Mouse (Mus musculus) heart, embryonic 13.5 days (tissue): ENCODE data around the gene Olfr20. TPM values are rescaled to one million over a fixed set of nuclear protein-coding genes. Genes with fewer than 3 reads are reported as not detected.

Experiments
- ATAC-seq: fragments of 200-750 bp; cut with Nextera tagmentation; 2 replicates; pipeline ENCODE4 v1.8.0; 2017; ENCODE audit warnings: moderate TSS enrichment; ENCODE audit not compliant: insufficient number of reproducible peaks, low FRiP score, low TSS enrichment; ENCODE audit errors: extremely low read depth
- H3K27ac ChIP-seq: fragments of 300-500 bp; sonication (generic); replicated peaks from 2 replicates; pipeline ENCODE4 v1.5.1; 2015; ENCODE audit warnings: moderate library complexity, mild to moderate bottlenecking, inconsistent platforms
- H3K27me3 ChIP-seq: fragments of 300-500 bp; sonication (generic); replicated peaks from 2 replicates; pipeline ENCODE4 v1.6.1; 2015; ENCODE audit warnings: mild to moderate bottlenecking, inconsistent platforms
- H3K36me3 ChIP-seq: fragments of 300-500 bp; sonication (generic); 2 replicates; pipeline ENCODE4 v1.6.1; 2015; ENCODE audit warnings: mild to moderate bottlenecking, inconsistent platforms
- H3K4me1 ChIP-seq: fragments of 300-500 bp; sonication (generic); 2 replicates; pipeline ENCODE4 v1.6.1; 2015; ENCODE audit warnings: inconsistent platforms
- H3K4me2 ChIP-seq: fragments of 300-500 bp; sonication (generic); 2 replicates; pipeline ENCODE4 v1.6.1; 2015; ENCODE audit warnings: inconsistent platforms, mild to moderate bottlenecking, moderate library complexity
- H3K4me3 ChIP-seq: fragments of 300-500 bp; sonication (generic); 2 replicates; pipeline ENCODE4 v1.5.1; 2015; ENCODE audit warnings: moderate library complexity, mild to moderate bottlenecking, inconsistent platforms
- H3K9ac ChIP-seq: fragments of 300-500 bp; sonication (generic); 2 replicates; pipeline ENCODE4 v1.6.1; 2015; ENCODE audit warnings: inconsistent platforms, mild to moderate bottlenecking, moderate library complexity
- H3K9me3 ChIP-seq: fragments of 300-500 bp; sonication (generic); 2 replicates; pipeline ENCODE4 v1.6.1; 2016; ENCODE audit warnings: inconsistent platforms
- WGBS: fragments of 180-500 bp; shearing (Covaris S2); methylation state at CpG from one replicate; pipeline ENCODE4 v1.1.7; 2015; ENCODE audit warnings: mixed read lengths; 5-methylcytosine and 5-hydroxymethylcytosine counted together
- polyA plus RNA-seq: library from polyadenylated mRNA; unstranded; fragments of >200 nt; fragmentation: Nextera tagmentation; extraction: Ambion mirVana; gene quantifications from 2 replicates; pipeline ENCODE4 v1.2.1, GENCODE M21; 2015

Olfr20 gene
- polyA plus RNA-seq, 1 experiment from 2014 or later: not detected

DNA sequence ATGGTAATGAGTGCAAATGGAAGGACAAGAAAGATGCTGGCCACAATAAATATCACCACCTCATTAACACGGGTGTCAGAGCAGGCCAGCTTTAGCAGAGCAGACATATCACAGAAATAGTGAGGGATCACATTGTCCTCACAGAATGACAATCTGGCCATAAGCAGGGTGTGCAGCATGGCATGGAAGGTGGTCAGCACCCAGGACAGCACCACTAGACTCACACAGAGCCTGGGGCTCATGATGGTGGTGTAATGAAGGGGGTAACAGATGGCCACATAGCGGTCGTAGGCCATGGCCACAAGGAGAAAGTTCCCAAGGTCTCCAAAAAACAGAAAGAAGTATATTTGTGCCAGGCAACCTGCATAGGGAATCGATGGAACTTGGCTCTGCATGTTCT lies 44.8 kb downstream of the Olfr20 start:
- H3K4me1 ChIP-seq: no peaks in the 10 kb centered on the region
- H3K36me3 ChIP-seq: no peaks in the 10 kb centered on the region
- H3K9ac ChIP-seq: no peak overlapping the region
- H3K27ac ChIP-seq: no peak overlapping the region
- no peak overlapping the region for H3K4me3 ChIP-seq
- H3K27me3 ChIP-seq: no peaks in the 10 kb centered on the region
- WGBS: 54% methylated on average over 4 of the region's 4 CpGs
- ATAC-seq: no peak
- H3K4me2 ChIP-seq: no peak overlapping the region
- peaks cover 3% of the 10 kb centered on the region; the same call in 1 of the 2 replicates for H3K9me3 ChIP-seq

DNA sequence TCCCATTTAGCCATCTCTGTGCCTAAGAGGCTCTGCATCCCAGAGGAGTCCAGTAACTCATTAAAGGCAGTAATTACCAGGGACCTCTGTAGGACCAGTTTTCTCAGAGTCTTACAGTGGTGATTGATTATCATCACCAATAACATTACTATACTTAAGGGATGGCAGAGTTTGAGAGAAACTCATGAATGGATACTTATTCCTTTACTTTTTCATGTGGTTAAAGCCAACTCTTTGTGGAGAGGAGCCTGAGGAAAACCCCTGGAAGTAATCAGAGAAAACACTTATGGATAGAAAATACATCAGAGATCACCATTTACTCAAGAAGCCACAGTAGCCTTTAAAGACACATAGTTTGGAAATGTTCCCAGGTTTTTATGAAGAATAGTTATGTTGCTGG lies 48.9 kb downstream of the Olfr20 start, which contains the start of gene Olfr1:
Gene Olfr1, minus strand, starts transcription at position 101 of the 400 bp plus-strand sequence.
- H3K4me1 ChIP-seq: no peaks in the 10 kb centered on the region
- H3K4me2 ChIP-seq: no peak within 1 kb of the TSS
- no peak for ATAC-seq
- H3K27me3 ChIP-seq: no peaks in the 10 kb centered on the region
- peaks cover 3% of the 10 kb centered on the region; the same call in 1 of the 2 replicates for H3K9me3 ChIP-seq
- no peaks in the 10 kb centered on the region for H3K36me3 ChIP-seq
- H3K9ac ChIP-seq: no peak within 1 kb of the TSS
- no peak within 1 kb of the TSS for H3K27ac ChIP-seq
- no peak within 1 kb of the TSS for H3K4me3 ChIP-seq

Other genes starting within 250 kb of the Olfr20 start
- 11.5 and 11.9 TPM in 2 replicates for gene Haspin, start 212.5 kb upstream of the Olfr20 start, polyA plus RNA-seq
- gene P2rx5, start 190.4 kb upstream of the Olfr20 start, polyA plus RNA-seq: 1.1 and 2.0 TPM in 2 replicates
- gene Emc6, start 173.7 kb upstream of the Olfr20 start, polyA plus RNA-seq: 93.0 and 101 TPM in 2 replicates
- 236 and 262 TPM in 2 replicates for gene Tax1bp3, start 173.7 kb upstream of the Olfr20 start, polyA plus RNA-seq
- 11.0 and 11.7 TPM in 2 replicates for gene Ctns, start 151.7 kb upstream of the Olfr20 start, polyA plus RNA-seq
- gene Shpk, start 151.3 kb upstream of the Olfr20 start, polyA plus RNA-seq: 0.56 and 0.60 TPM in 2 replicates
- gene Trpv1, start 116.5 kb upstream of the Olfr20 start, polyA plus RNA-seq: not detected in 2 replicates
- gene Trpv3, start 83.4 kb upstream of the Olfr20 start, polyA plus RNA-seq: 0.05 TPM in 1 of 2 replicates, not detected in the other
- 0.09 TPM in 1 of 2 replicates, not detected in the other for gene Aspa, start 21.2 kb upstream of the Olfr20 start, polyA plus RNA-seq
- gene Gm49340, start 21.0 kb upstream of the Olfr20 start, polyA plus RNA-seq: not detected in 2 replicates
- not detected in 2 replicates for gene Spata22, start 21.0 kb upstream of the Olfr20 start, polyA plus RNA-seq
- not detected in 2 replicates for gene Olfr376, start 20.5 kb downstream of the Olfr20 start, polyA plus RNA-seq
- not detected in 2 replicates for gene Olfr1, start 48.8 kb downstream of the Olfr20 start, polyA plus RNA-seq
- gene Olfr378, start 77.7 kb downstream of the Olfr20 start, polyA plus RNA-seq: not detected in 2 replicates
- gene Olfr380, start 106.7 kb downstream of the Olfr20 start, polyA plus RNA-seq: not detected in 2 replicates
- gene Olfr381, start 140.8 kb downstream of the Olfr20 start, polyA plus RNA-seq: not detected in 2 replicates
- not detected in 2 replicates for gene Olfr382, start 166.4 kb downstream of the Olfr20 start, polyA plus RNA-seq
- not detected in 2 replicates for gene Olfr385, start 242.2 kb downstream of the Olfr20 start, polyA plus RNA-seq
- gene Olfr384, start 247.8 kb downstream of the Olfr20 start, polyA plus RNA-seq: not detected in 2 replicates